Mouse (Mus musculus) heart, embryonic 16.5 days (tissue): ENCODE results near the gene Ccdc9b. TPM values are rescaled to one million over a fixed set of nuclear protein-coding genes. Genes with fewer than 3 reads are reported as not detected.
A peak's percentile ranks its signal among the peaks of the same experiment; 100 is the strongest.

Source experiments
- ATAC-seq: fragments of 200-750 bp; cut with Nextera tagmentation; replicated peaks from 2 replicates; pipeline ENCODE4 v1.8.0; 2017; ENCODE audit warnings: moderate number of reproducible peaks; ENCODE audit not compliant: insufficient read depth, low FRiP score; ENCODE audit errors: extremely low read depth
- H3K27ac ChIP-seq: fragments of 300-500 bp; sonication (generic); 2 replicates; pipeline ENCODE4 v1.5.1; 2014; ENCODE audit warnings: mild to moderate bottlenecking, low read length, control low read depth, moderate library complexity
- H3K27me3 ChIP-seq: fragments of 300-500 bp; sonication (generic); 2 replicates; pipeline ENCODE4 v1.6.1; 2014; ENCODE audit warnings: low read length, mixed read lengths; ENCODE audit not compliant: control insufficient read depth, insufficient read depth
- H3K36me3 ChIP-seq: fragments of 300-500 bp; sonication (generic); 2 replicates; pipeline ENCODE4 v1.6.1; 2014; ENCODE audit not compliant: control insufficient read depth, insufficient read depth
- H3K4me1 ChIP-seq: fragments of 300-500 bp; sonication (generic); 2 replicates; pipeline ENCODE4 v1.6.1; 2014; ENCODE audit warnings: low read length, mixed read lengths; ENCODE audit not compliant: control insufficient read depth, insufficient read depth
- H3K4me2 ChIP-seq: fragments of 300-500 bp; sonication (generic); 2 replicates; pipeline ENCODE4 v1.6.1; 2014; ENCODE audit warnings: low read depth, mild to moderate bottlenecking, control low read depth, low read length
- H3K4me3 ChIP-seq: fragments of 300-500 bp; sonication (generic); 2 replicates; pipeline ENCODE4 v1.5.1; 2014; ENCODE audit warnings: mild to moderate bottlenecking, control low read depth, low read length
- H3K9ac ChIP-seq: fragments of 300-500 bp; sonication (generic); 2 replicates; pipeline ENCODE4 v1.6.1; 2014; ENCODE audit warnings: low read length, control low read depth
- H3K9me3 ChIP-seq: fragments of 300-500 bp; sonication (generic); replicated peaks from 2 replicates; pipeline ENCODE4 v1.6.1; 2016; ENCODE audit warnings: low read length; ENCODE audit not compliant: control insufficient read depth
- WGBS: fragments of 180-500 bp; shearing (Covaris S2); extraction: QIAGEN DNeasy Blood & Tissue Kit; methylation state at CpG from one replicate; pipeline ENCODE4 v1.1.7; 2014; 5-methylcytosine and 5-hydroxymethylcytosine counted together
- polyA plus RNA-seq: library from polyadenylated mRNA; unstranded; fragments of >200 nt; fragmentation: Nextera tagmentation; extraction: Ambion mirVana; gene quantifications from 2 replicates; pipeline ENCODE4 v1.2.1, GENCODE M21; 2015

Gene Ccdc9b
- 2.0 and 3.2 TPM in 2 replicates for polyA plus RNA-seq

DNA sequence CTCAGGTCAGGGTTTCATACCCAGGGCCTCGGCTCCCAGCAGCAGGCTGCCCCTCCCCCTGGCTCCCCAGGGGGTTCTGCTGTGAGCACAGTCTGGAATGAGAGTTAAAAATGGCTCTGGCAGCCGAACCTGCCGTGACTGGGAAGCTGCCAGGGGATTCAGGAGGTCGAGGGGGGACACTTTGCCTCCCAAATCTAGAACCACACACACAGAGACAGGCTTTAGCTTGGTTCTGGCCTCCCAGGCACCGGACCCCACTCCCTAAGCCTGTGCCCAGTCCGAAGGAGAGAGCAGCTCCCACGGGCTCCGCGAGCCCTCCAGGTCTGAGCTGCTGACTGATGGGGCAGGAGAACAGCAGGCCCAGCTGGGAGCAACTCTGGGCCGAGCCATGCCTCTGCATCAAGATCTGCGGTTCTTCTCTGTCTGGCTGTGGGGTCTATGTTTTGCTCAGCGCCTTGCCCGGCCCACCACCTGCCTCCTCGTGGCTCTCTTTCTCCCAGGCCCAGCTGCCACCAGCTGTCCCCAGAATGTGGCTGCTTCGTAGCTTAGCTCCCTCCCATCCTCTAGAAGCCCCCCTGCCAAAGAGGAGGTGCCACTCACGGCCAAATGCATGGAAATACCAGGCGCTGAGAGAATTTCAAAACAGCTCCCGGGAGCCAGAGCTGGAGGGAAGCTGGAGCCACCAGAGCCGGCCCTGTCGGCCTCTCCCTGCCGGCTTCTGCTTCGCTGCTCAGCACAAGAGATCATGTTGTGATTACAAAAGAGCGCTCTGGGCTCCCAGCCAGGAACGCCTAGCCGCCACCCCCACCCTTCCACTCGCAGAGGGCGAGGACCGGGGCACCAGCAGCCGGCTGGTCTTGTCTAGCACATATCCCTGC is at the start of gene Ccdc9b:
Gene Ccdc9b (minus strand): TSS at position 756 of the 878 bp plus-strand sequence.
- H3K9ac ChIP-seq, result peak within 1 kb of the TSS; percentile 63
- H3K4me2 ChIP-seq, result peak within 1 kb of the TSS; percentile 71
- ATAC-seq, result peak; percentile 78
- peak within 1 kb of the TSS; percentile 42 for H3K4me3 ChIP-seq
- H3K27ac ChIP-seq, result peak within 1 kb of the TSS; percentile 99
- H3K4me1 ChIP-seq, result peaks cover 52% of the 10 kb centered on the region
- H3K9me3 ChIP-seq, result no peaks in the 10 kb centered on the region
- no peaks in the 10 kb centered on the region for H3K27me3 ChIP-seq
- WGBS, result 7% methylated on average over 29 of the region's 29 CpGs
- no peaks in the 10 kb centered on the region for H3K36me3 ChIP-seq

DNA sequence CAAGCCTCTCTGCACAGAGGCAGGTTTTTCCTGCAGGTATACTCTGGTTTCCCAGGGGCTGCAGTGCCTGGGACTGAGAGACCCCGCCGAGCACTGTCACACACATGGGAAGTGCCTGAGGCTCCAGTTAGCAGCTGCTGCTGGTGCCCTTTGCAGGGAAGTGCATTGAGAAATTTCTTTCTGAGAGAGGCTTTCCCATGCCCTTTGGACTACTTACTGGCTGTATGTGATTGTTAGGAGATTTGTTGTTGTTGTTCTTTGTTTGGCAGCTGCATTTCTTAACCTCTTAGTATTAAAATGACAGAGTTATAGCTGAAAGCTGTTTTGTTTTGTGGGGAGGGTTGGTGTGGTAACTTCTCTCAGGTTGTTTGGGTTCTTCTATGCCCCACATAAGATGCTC is 48.4 kb upstream of the Ccdc9b start:
- Histone ChIP-seq H3K4me1 (peaks cover 12% of the 10 kb centered on the region), H3K4me2 (no peak overlapping the region), H3K27me3 (no peaks in the 10 kb centered on the region), H3K9ac (no peak overlapping the region), H3K4me3 (no peak overlapping the region), H3K36me3 (no peaks in the 10 kb centered on the region), H3K27ac (no peak overlapping the region), H3K9me3 (no peaks in the 10 kb centered on the region)
- 29% methylated on average over 2 of the region's 2 CpGs for WGBS
- ATAC-seq, result no peak

DNA sequence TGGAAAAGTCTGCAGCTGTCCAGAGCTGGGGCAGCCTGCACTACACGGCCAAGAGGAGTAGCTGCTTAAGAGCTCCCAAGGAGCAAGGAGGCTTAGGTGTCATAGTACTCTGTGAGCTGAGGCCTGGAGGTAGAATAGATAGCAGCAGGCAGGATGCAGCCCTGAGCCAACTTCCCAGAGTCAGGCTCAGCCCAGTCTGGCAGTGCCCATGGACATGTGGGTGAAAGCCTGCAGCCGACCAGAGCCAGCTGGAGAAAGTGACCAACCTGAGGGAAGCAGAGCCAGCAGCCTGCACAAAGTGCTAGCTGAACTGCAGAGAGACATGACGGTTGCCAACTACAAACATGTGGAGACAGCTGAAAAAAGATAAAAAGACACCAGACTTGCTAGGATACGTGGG is 44.4 kb upstream of the Ccdc9b start:
- no peak overlapping the region for H3K27ac ChIP-seq
- no peak overlapping the region for H3K4me3 ChIP-seq
- H3K4me2 ChIP-seq, result no peak overlapping the region
- no peaks in the 10 kb centered on the region for H3K36me3 ChIP-seq
- H3K4me1 ChIP-seq, result no peaks in the 10 kb centered on the region
- H3K27me3 ChIP-seq, result no peaks in the 10 kb centered on the region
- H3K9me3 ChIP-seq, result no peaks in the 10 kb centered on the region
- no peak for ATAC-seq
- 42% methylated on average over 4 of the region's 4 CpGs for WGBS
- no peak overlapping the region for H3K9ac ChIP-seq

DNA sequence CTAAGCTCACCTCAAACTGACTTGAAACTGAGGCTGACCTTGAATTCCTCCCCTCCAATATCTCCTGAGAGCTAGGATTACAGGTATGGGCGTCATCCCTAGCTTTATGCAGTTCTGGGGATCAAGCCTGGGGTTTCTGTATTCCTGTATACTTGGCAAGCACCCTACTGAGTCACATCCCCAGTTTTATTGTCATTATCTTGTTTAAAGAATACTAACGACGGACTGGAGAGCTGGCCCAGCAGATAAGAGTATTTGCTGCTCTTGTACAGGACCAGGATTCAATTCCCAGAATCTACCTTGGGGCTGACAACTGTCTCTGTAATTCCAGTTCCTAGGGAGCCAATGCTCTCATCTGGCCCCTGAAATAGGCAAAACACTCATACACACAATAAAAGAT is 43.3 kb upstream of the Ccdc9b start:
- Histone ChIP-seq H3K4me3 (no peak overlapping the region), H3K27me3 (no peaks in the 10 kb centered on the region), H3K9me3 (no peaks in the 10 kb centered on the region), H3K9ac (no peak overlapping the region), H3K27ac (no peak overlapping the region), H3K4me1 (no peaks in the 10 kb centered on the region), H3K4me2 (no peak overlapping the region), H3K36me3 (no peaks in the 10 kb centered on the region)
- ATAC-seq, result no peak
- WGBS, result 19% methylated on average over 3 of the region's 3 CpGs

DNA sequence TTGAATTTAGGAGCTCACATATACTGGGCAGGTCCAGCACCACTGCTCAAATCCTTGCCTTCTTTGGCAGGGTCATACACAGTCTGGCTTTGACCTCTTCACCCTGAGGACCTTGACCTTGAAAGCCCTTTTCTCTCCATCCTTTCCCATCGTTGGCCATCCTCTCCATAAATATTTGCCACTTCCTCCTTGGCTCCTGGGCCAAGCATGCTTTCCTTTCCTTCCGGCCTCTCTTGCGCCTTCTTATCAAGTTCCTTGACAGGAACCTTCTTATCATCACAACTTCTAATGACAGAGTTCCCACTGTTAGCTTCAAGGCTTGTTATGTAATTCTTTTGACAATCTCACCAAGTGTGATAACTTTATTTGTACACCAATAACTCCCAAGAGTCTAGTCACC is 42.7 kb upstream of the Ccdc9b start:
- Histone ChIP-seq H3K36me3 (no peaks in the 10 kb centered on the region), H3K27ac (no peak overlapping the region), H3K9me3 (no peaks in the 10 kb centered on the region), H3K27me3 (no peaks in the 10 kb centered on the region), H3K4me2 (no peak overlapping the region), H3K4me1 (no peaks in the 10 kb centered on the region), H3K4me3 (no peak overlapping the region), H3K9ac (no peak overlapping the region)
- no peak for ATAC-seq
- 28% methylated on average over 3 of the region's 3 CpGs for WGBS

DNA sequence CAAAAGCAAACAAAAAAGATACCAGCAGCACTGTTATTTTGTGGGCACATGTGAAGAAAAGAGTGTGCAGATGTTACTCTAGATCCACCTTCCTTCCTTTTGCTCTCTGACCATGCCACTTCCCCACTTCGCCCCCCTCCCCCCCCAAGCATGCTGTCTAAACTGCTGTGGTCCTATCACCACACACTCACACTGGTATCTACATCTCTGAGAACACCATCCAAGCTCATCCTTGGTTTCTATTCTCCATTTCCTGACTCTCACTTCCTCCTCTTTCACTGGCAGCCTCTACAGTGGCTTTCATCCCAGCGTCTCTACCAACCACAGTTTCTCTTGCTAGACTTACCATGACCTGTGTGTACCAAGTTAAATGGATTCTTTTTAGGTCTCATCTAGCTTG is 42.0 kb upstream of the Ccdc9b start:
- Histone ChIP-seq H3K36me3 (no peaks in the 10 kb centered on the region), H3K4me1 (no peaks in the 10 kb centered on the region), H3K4me2 (no peak overlapping the region), H3K27ac (no peak overlapping the region), H3K9me3 (no peaks in the 10 kb centered on the region), H3K4me3 (no peak overlapping the region), H3K9ac (no peak overlapping the region), H3K27me3 (no peaks in the 10 kb centered on the region)
- no peak for ATAC-seq
- WGBS, result 65% methylated on average over 2 of the region's 2 CpGs

DNA sequence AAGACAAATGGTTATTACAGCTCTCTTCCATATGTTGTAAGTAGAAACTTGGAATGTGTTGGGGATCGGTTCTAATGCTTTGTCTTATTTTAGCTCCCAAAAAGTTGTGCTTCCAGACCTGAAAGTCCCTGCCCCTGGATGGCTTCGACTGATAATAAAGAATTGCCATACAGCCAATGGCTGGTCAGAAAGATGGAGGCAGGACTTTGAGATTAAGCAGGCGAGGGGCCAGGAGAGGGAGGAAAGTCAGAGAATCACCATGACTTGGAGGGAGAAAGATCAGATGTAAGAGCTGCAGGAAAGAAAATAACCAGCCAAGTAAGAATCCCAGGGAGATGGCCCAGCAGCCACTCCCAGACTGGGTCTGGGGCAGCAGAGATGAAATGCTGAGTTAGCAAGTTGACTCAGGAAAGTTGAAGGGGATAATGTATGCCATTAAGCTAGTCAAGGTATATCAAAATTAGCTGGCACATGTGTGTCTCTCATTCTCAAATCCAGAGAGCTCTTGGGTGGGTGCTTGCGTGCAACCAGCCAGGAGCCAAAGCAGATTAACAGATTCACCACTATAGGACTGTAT is 40.2 kb upstream of the Ccdc9b start:
- no peak overlapping the region for H3K4me2 ChIP-seq
- ATAC-seq, result no peak
- no peak overlapping the region for H3K4me3 ChIP-seq
- H3K36me3 ChIP-seq, result no peaks in the 10 kb centered on the region
- no peaks in the 10 kb centered on the region for H3K27me3 ChIP-seq
- no peak overlapping the region for H3K9ac ChIP-seq
- H3K27ac ChIP-seq, result no peak overlapping the region
- 60% methylated on average over 4 of the region's 4 CpGs for WGBS
- no peaks in the 10 kb centered on the region for H3K4me1 ChIP-seq
- peaks cover 3% of the 10 kb centered on the region; the same call in 1 of the 2 replicates for H3K9me3 ChIP-seq

DNA sequence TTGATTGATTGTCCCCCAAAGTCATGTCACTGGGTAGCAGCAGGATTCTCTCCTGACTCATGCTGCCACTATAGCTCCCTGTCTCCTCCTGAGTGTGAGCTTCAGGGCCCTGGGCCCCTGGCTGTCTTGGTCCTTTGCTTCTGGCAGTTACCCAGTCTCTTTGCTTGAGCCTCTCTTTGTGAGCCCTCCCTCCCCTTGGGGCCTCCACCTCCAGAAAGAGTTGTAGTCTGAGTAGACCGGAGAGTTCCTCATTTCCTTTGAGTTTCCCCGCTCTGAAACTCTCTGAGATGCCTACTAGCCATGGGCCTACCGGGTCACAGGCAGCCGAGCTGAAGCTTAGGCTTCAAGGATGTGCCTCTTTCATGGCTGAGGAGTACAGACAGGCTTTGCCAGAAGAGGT is 31.2 kb upstream of the Ccdc9b start:
- peaks cover 8% of the 10 kb centered on the region; the same call in 1 of the 2 replicates for H3K4me1 ChIP-seq
- 75% methylated on average over 4 of the region's 4 CpGs for WGBS
- H3K27ac ChIP-seq, result no peak overlapping the region
- peaks cover 3% of the 10 kb centered on the region; the same call in 1 of the 2 replicates for H3K9me3 ChIP-seq
- peaks cover 7% of the 10 kb centered on the region for H3K27me3 ChIP-seq
- H3K4me3 ChIP-seq, result no peak overlapping the region
- H3K36me3 ChIP-seq, result no peaks in the 10 kb centered on the region
- H3K4me2 ChIP-seq, result no peak overlapping the region
- H3K9ac ChIP-seq, result no peak overlapping the region
- ATAC-seq, result no peak

DNA sequence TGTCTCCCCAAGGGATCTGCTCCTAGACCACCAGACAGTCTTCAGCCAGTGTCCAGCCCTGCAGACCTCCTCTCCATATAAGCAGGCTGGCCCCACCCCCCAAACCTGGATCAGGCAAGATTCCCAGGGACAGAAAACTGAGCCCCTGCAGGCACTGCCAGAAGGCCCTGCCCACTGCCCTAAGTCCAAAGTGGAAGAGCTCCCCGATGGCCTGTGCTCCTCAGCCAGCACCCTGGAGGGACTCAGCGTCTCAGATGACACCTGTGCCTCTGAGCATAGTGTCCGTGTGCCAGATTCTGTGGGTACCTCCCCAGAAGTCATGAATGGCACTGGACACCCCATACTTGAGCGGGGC is 29.8 kb upstream of the Ccdc9b start:
- H3K36me3 ChIP-seq, result no peaks in the 10 kb centered on the region
- H3K27ac ChIP-seq, result no peak overlapping the region
- no peak overlapping the region for H3K4me3 ChIP-seq
- WGBS, result 90% methylated on average over 4 of the region's 4 CpGs
- peaks cover 7% of the 10 kb centered on the region for H3K27me3 ChIP-seq
- H3K9me3 ChIP-seq, result no peaks in the 10 kb centered on the region
- H3K4me1 ChIP-seq, result peaks cover 8% of the 10 kb centered on the region; the same call in 1 of the 2 replicates
- ATAC-seq, result no peak
- H3K9ac ChIP-seq, result no peak overlapping the region
- no peak overlapping the region for H3K4me2 ChIP-seq
